Mouse (Mus musculus): ENCODE measurements around the gene Nol9.

DNA sequence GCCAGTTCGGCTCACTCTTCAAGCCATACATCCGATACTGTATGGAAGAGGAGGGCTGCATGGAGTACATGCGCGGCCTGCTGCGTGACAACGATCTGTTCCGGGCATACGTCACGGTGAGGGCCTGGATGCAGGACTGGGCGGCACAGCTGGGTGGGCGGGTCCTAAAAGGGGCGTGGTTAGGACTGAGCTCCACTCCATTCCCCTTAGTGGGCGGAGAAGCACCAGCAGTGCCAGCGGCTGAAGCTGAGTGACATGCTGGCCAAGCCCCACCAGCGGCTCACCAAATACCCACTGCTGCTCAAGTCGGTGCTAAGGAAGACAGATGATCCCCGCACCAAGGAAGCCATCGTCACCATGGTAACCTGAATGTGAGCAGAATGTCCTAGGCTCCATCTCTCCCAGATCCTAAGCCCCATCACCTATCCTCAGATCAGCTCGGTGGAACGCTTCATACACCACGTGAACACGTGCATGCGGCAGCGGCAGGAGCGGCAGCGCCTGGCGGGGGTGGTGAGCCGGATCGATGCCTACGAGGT, 68.9 kb downstream of the Nol9 start:
- TF ChIP-seq CTCF (IDR thresholded peaks at IDR 0.05; ENCODE audit: low read depth) (no peak), EP300 (IDR thresholded peaks at IDR 0.05; ENCODE audit: low read depth) (no peak)
